Mouse (Mus musculus) spleen, embryonic (tissue): ENCODE measurements around the gene Baz2b.
"Not testable (repeated sequence)": the region's sequence is repeated elsewhere in the genome, so short reads cannot be mapped to it uniquely, and the experiment has no call there.

Source experiments
- CTCF ChIA-PET: fragments of 350-600 bp; sonication (Branson Sonifier 250); formaldehyde crosslinking; loops from one replicate; lab custom pipeline; 2022; lab: Charles Lee

Gene Baz2b

DNA sequence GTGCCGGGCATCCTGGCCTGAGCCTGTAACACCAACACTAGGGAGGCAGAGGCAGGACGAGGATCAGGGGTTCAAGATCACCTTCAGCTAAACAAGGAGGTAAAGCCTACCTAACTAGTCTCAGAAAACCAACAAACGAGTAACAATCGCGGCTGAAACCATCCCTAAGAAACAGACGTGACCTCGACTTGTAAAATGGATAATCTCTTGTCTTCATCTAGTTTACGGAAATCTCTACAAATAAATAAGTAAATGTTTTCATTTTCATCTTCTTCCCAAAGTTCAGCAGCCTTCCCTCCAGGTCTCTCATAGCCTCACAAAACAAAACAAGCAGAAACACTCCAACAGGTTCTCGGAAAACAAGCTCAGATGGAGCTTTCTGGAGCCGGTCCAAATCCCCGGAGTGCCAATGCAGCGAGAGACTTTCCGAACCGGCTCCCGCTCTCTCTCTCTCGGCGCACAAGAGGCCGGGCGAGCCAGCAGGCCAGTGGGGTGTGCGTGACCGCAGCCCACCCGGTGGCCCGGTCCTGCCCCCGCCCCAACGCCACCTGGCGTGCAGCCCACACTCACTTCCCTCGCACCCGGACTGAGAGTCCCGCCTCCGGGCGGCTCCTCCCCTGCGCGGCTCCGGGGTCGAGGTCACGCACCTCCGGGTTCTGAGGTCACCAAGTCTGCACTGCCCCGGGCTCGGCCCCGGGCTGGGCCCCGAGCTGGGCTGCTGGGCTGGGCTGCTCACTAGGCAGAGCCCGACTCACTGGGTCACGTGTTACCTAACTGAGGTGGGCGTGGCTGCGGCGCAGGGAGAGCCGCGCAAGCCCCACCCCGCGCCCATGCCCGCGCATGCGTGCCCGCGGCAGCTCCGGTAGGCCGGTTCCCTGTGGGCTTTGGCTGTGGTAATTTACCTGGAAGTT is 327.6 kb downstream of the Baz2b start, which contains the start of gene Wdsub1:
Gene Wdsub1, minus strand, starts transcription at position 761 of the 911 bp plus-strand sequence.
- CTCF ChIA-PET = no interaction called here

DNA sequence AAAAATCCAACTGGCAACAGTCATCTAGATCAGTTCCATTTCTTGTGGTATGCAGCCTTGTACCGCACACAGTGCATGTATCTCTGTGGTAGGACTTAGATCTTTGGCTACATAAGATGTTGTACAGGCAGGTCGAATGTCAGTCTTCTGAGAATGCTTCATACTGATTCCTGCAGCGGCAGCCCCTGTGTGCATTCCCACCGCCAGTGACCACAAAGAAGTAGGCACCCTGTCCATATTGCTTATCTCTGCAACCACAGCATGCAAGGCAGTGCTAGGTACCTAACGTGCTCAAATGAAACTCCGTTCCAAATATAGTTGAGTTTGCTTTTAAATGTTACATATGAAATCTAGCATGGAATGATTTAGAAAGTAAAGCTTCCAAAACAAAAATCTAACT is 328.2 kb downstream of the Baz2b start:
- CTCF ChIA-PET = no interaction called here

DNA sequence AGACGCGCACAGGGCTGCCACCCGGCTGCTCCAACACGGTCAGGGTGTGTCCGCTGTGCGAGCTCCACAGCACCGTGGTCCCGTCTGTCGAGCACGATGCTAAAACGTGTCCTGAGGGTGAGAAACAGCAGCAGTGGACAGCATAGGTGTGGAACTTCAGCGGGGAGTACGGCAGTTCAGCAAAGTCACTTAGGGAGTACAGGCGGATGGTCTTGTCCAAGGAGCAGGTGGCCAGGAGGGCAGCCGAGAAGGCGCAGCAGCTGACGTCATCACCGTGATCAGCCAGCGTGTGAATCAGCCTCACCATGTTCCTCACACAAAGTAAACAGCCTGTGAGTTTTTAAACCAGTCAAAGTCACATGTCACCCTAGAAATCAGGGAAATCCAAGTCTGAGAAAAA is 331.4 kb downstream of the Baz2b start:
- CTCF ChIA-PET = no interaction called here

DNA sequence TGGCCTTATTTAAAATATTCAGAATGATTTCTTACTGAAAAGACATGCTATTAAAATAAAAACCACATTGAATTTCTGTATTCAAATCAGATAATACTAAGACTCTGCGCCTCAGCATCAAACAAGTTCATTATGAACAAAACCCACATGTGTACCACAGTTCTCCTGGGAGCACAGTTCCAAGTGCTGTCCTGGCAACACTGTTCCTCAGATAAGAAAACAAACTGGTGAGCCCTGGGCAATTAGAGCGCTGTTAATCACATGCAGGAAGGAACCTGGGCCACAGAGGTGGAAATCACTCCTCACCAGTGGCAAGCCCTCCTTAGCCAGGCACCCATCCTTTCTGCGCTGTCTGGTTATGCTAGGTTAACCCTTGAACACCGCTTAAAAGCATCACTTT is 332.3 kb downstream of the Baz2b start:
- CTCF ChIA-PET = no interaction called here

DNA sequence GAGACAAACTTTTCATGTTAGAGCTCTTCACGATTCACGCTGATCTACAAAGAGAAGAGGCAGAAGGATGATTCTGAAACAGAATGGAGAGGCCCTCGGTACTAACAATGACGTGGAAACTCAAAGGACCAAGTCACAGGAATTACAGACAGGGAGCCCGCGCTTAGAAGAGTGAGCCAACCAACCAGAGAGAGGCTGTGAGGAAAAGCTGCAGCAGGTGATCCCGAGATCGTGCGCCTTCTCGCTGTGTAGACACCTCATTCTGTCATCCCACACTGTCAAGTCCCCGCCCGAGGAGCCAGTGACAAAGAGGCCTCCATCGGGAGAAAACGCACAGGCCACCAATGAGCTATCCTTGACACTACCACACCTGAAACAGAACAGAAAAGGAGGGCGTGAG is 333.2 kb downstream of the Baz2b start:
- CTCF ChIA-PET = no interaction called here

DNA sequence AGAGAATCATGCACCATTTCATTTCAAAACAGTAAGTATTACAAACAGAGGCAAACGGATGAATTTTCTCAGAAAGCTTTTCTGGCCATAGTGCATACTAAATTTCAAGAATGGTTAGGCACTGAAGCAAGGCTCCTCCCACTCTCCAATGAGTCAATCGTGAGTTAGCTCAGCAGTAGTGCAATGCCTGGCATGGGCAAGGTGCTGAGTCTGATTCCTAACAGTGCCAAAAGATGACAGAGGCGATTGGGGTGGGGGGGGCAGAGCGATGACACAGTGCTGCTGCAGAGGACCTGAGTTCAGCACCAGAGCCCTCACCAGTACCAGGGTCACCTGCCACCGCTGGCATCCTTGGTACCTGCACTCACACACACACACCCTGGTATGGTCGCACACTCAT is 339.1 kb downstream of the Baz2b start:
- CTCF ChIA-PET = no interaction called here

DNA sequence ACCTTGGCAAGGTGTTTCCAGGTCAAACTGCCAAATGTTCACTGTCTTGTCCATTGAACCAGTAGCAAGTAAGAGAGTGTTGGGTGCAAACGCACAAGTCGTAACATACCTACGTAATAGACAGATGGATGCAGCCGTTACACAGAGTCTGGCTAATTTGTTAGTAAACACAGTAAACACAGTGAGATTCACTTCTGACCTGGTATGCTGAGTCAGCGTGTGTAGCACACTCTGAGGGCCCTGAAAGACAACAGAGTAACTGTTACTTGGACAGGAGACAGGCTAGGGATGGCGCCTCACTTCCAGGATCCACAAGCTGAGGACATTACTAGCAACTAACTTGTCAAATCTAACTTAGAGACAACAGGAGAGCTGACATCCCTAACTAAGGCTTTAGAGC is 347.0 kb downstream of the Baz2b start:
- CTCF ChIA-PET = no interaction called here

DNA sequence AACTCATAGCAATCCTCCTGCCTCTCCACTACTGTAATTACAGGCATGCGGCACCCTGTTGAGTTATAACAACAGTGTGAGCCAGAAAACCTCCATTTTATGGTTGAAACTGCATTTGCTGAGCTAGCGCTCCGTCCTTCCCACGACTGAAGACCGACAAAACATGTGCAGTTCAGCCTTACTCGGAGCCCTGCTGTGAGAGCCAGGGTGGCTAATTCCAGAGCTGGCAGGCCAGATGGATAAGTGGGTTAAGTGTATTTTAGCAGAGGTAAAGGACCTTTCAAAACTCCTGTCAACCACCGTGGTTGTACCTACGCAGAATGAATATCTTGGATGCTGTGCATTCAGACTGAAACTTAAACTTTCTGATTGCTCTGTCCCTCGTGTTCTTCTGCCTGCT is 355.3 kb downstream of the Baz2b start:
- CTCF ChIA-PET = interaction anchor here (0.7 kb wide), 1 partner anchor 178 kb away, joined by 3 read pairs; no protein-coding TSS in a partner anchor

DNA sequence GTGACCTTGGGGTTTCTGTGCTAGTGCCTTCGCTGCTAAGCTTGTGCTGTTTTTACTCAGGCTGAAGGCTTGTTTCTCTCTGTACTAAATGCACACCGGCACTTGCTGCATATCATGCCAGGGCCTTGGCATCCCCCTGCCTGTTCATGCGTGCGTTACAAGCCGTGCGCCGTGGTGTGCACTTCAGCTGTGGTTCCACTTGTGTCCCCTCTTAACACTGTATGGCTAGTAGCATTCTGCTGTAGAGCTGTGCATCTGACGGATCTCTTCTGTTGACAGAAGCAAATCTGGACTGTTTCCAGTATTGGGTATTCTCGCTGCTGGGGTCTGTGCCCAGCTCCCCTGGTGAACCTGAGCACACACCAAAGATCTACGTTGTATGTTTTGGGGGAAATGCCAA is 356.1 kb downstream of the Baz2b start:
- CTCF ChIA-PET = interaction anchor here (0.7 kb wide), 1 partner anchor 178 kb away, joined by 3 read pairs; no protein-coding TSS in a partner anchor

DNA sequence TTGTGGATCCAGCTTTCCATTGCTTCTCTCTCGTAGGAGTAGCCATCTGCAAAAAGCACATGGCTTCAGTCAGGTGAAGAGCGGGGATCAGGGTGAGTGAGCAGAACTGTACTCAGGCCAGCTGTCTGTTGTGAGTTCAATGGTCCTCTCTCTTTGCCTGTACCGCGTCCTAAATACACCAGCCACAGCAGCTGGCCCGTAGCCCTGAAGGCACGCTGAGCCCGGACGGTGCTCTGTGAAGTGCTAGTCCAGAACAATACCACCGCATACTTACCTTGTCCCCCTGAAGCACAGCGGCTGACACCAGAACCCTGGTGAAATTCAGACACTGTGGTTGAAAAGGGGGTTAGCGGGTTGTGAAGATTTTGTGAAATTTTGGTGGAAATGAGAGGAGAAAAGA is 356.7 kb downstream of the Baz2b start:
- CTCF ChIA-PET = no interaction called here

DNA sequence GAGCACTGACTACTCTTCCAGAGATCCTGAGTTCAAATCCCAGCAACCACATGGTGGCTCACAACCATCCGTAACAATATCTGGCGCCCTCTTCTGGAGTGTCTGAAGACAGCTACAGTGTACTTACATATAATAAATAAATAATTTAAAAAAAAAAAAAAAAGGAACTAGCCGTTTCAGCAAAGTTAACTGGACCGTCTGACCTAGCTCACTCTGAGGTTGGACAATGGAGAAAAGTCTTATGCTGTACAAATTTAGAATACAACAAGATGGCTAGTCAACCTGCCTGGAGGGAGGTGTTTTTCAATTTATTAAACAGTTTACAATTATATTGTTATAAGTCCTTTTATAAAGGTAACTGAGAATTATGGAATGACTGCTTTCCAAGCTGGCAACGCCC is 357.8 kb downstream of the Baz2b start:
- CTCF ChIA-PET = not testable (repeated sequence)
